Mouse (Mus musculus): ENCODE results near the gene Utp20. TPM values are rescaled to one million over a fixed set of nuclear protein-coding genes. Genes with fewer than 3 reads are reported as not detected.

Gene Utp20
- polyA plus RNA-seq, 1 experiment from 2014 or later: 26.5 TPM

DNA sequence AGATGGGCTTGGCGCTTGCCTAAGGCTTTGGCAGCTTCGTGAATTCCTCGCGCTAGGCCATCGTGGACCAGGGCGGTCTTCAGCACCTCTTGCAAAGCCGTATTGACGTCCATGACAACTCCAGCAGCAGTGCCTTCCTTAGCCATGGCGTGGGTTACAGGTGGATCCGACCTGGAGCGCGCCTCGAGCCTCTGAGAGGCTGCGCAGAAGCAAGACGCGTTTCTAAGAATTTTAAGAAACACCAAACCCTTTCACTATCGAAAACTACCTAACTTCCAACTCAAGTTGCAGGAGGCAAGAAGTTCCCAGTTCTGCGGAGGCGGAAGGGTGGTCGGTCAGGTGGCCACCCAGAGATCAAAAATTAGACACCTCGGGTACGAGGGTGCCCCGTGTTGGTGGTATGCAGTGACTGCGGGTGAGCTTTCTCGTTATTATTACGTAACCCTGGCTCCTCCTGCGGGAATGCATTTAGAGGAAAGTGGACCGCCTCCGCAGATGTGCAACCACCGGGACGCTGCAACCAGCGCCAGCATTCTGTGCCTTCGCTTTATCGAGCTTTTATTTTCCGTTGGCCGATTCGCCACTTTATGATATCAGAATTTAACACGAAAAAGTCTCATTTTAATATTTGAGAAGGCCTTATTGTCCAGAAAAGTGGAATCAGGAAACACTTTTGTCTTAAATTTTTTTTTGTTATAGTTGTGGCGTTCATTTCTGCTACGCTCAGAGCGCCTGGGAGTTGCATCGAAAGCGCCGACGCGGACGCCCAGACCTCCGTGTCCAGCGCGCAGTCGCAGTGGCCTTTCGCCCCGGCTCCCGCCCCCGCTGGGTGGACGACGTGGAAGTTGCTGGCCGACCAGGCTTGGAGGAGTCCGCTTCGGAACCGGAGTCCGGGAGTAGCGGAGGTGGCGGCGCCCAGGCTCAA is 95.8 kb downstream of the Utp20 start, which contains the start of gene Arl1:
Gene Arl1, plus strand, starts transcription at position 288 of the 925 bp plus-strand sequence.
- Histone ChIP-seq H3K27ac (peak within 1 kb of the TSS; percentile 92), H3K4me3 (peak within 1 kb of the TSS; percentile 96), H3K9me3 (no peaks in the 10 kb centered on the region), H3K27me3 (ENCODE audit: poor library complexity, severe bottlenecking) (no peaks in the 10 kb centered on the region), H3K4me1 (peaks cover 17% of the 10 kb centered on the region), H3K36me3 (replicated peaks) (peaks cover 6% of the 10 kb centered on the region; the same call in 1 of the 2 replicates)
- peak; percentile 90 for DNase-seq (ENCODE audit: extremely low spot score, low spot score)
- whole genome bisulfite sequencing: under 1% methylated on average over 65 of the region's 65 CpGs

DNA sequence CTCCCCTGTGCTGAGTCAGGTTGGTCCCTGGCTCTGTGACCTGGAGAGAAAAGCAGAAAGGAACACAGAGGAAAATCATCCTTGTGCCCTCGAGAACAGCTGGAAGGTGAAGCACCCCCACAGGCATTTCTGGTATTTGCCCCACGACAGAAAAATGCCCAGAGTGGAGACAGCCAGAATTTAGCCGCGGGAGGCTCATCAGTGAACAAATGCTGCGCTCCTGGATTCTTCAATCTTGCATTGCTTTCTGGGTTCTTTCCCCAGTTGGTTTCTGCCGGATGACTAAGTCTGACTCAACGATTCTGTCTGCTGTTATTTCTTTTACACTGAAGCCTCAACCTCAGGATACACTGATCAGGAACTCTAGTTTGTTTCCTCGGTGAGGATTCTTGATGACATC is 98.4 kb downstream of the Utp20 start:
- H3K27me3 ChIP-seq (ENCODE audit: poor library complexity, severe bottlenecking): no peaks in the 10 kb centered on the region
- H3K9me3 ChIP-seq: no peaks in the 10 kb centered on the region
- no peak overlapping the region for H3K27ac ChIP-seq
- H3K4me3 ChIP-seq: no peak overlapping the region
- DNase-seq (ENCODE audit: extremely low spot score, low spot score): no peak
- H3K36me3 ChIP-seq (replicated peaks): no peaks in the 10 kb centered on the region
- peaks cover 17% of the 10 kb centered on the region for H3K4me1 ChIP-seq
- WGBS: 79% methylated on average over 8 of the region's 8 CpGs

DNA sequence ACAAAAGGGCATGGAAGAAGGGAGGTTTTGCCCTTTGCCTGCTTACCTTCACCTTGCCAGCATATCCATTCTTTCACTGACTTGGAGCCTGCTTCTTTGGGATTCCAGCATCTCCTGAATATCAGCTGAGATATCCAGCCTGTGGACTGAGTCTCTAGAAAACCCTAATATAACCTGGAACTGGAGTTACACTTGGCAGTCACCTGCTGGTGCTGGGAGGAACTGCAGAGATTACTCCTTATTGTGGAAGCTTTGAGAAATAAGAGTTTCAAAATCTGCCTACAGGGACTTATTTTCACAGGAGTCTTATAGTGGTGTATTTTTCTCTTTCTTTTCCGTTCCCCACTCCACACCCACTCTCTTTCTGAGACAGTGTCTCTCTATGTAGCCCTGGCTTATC is 99.5 kb downstream of the Utp20 start:
- H3K4me3 ChIP-seq: no peak overlapping the region
- no peak for DNase-seq (ENCODE audit: extremely low spot score, low spot score)
- no peaks in the 10 kb centered on the region for H3K27me3 ChIP-seq (ENCODE audit: poor library complexity, severe bottlenecking)
- H3K4me1 ChIP-seq: peaks cover 8% of the 10 kb centered on the region
- no peaks in the 10 kb centered on the region for H3K9me3 ChIP-seq
- 58% methylated on average over 1 of the region's 1 CpGs for WGBS
- H3K36me3 ChIP-seq (replicated peaks): no peaks in the 10 kb centered on the region
- H3K27ac ChIP-seq: no peak overlapping the region

DNA sequence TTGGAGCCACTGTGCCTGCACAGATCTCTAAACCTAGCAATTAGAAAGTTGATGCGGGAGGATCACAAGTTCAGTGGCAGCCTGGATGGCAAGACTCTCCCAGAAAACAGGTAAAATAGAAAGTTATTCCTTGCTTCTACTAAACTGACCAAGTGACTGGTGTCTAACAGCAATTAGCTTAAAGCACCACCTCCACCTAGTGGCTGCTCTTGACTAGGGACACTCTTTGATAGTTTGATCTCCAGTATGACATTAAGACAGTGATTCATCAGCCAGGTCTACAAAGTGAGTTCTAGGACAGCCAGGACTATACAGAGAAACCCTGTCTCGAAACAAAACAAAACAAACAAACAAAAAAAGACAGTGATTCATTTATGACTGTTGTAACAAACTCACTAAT is 101.3 kb downstream of the Utp20 start:
- no peaks in the 10 kb centered on the region for H3K9me3 ChIP-seq
- H3K36me3 ChIP-seq (replicated peaks): no peaks in the 10 kb centered on the region
- WGBS: 66% methylated on average over 2 of the region's 2 CpGs
- H3K4me3 ChIP-seq: no peak overlapping the region
- DNase-seq (ENCODE audit: extremely low spot score, low spot score): no peak
- H3K27ac ChIP-seq: no peak overlapping the region
- H3K27me3 ChIP-seq (ENCODE audit: poor library complexity, severe bottlenecking): no peaks in the 10 kb centered on the region
- peaks cover 3% of the 10 kb centered on the region for H3K4me1 ChIP-seq

DNA sequence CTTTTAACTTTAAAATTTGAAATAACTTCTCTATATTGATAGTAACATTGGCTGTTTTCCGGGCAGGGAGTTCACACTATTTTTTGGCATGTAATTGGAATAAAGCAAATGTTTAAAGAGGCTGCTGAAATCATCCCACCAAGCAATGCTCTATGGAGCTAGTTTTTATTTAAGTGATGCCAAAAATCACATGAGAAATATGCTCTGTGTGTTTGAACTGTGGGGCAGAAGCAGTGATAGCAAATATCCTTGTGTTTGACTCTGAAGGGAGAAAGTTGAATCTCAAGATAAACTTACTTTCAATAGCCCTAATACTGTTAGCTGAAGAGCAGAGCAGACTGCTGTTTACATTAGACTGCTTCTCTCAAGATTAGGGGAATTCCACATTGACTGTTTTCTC is 107.0 kb downstream of the Utp20 start:
- WGBS: 100% methylated on average over 1 of the region's 1 CpGs
- Histone ChIP-seq H3K27ac (no peak overlapping the region), H3K9me3 (no peaks in the 10 kb centered on the region), H3K27me3 (ENCODE audit: poor library complexity, severe bottlenecking) (no peaks in the 10 kb centered on the region), H3K36me3 (replicated peaks) (no peaks in the 10 kb centered on the region), H3K4me1 (peaks cover 8% of the 10 kb centered on the region), H3K4me3 (no peak overlapping the region)
- no peak for DNase-seq (ENCODE audit: extremely low spot score, low spot score)

DNA sequence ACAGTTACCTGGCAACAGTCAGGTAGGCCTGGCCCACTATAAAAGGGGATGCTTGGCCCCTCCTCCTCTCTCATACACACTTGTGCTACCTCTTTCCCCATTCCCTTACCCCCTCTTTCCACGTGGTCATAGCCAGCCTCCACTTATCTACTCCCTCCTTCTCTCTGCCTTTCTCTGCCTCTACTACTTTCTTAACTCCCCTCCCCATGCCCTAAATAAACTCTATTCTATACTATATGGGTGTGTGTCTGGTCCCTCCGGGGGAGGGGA is 108.9 kb downstream of the Utp20 start:
- no peak overlapping the region for H3K27ac ChIP-seq
- H3K27me3 ChIP-seq (ENCODE audit: poor library complexity, severe bottlenecking): no peaks in the 10 kb centered on the region
- no peak overlapping the region for H3K4me3 ChIP-seq
- H3K36me3 ChIP-seq (replicated peaks): no peaks in the 10 kb centered on the region
- DNase-seq (ENCODE audit: extremely low spot score, low spot score): no peak
- H3K9me3 ChIP-seq: no peaks in the 10 kb centered on the region
- 41% methylated on average over 2 of the region's 2 CpGs for WGBS
- H3K4me1 ChIP-seq: peaks cover 8% of the 10 kb centered on the region

DNA sequence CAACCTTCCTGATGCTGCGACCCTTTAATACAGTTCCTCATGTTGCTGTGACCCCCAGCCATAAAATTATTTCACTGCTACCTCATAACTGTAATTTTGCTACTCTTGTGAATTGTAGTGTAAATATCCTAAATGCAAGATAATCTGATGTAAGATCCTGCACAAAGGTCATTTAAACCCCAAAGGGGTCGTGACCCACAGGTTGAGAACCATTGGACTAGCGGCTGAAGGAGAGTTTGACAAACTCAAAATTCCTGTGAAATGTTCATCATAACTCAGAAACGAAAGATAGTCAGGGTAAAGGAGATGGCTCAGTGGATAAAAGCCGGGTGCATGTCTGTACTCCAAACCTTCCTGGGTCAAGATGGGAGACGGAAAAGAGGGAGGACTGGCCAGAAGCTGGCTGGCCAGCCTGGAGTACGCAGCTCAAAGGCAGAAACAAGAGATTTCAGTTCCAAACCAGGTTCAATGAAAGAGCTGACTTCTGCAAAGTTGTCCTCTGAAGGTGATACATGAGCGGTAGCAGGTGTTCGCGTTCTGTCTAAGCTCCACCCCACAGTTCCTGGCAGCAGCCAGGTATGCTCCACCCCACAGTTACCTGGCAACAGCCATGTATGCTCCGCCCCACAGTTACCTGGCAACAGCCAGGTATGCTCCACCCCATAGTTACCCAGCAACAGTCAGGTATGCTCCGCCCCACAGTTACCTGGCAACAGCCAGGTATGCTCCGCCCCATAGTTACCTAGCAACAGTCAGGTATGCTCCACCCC is 109.4 kb downstream of the Utp20 start:
- Histone ChIP-seq H3K9me3 (no peaks in the 10 kb centered on the region), H3K27ac (no peak overlapping the region), H3K27me3 (ENCODE audit: poor library complexity, severe bottlenecking) (no peaks in the 10 kb centered on the region), H3K36me3 (replicated peaks) (no peaks in the 10 kb centered on the region), H3K4me1 (peaks cover 8% of the 10 kb centered on the region), H3K4me3 (no peak overlapping the region)
- no peak for DNase-seq (ENCODE audit: extremely low spot score, low spot score)
- 55% methylated on average over 13 of the region's 13 CpGs for WGBS

DNA sequence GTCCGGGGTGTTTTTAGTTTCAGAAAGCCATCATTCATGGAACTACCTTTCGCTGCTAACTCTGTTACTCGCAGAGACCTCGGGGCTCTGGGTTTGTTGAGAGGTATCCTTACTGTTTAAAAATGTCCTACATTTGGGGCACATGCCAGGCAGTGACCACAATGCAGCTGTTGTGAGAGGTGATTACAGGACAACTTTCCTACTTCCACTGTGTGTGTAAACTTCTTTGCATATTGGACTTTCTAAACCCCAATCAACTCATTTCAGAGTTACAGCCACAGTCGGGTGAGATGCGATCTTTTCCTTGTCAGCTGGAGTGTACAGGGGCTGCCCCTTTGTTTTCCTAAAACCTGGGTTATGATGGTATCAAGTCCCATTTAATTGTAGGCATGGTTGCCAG is 111.0 kb downstream of the Utp20 start:
- no peak overlapping the region for H3K27ac ChIP-seq
- H3K27me3 ChIP-seq (ENCODE audit: poor library complexity, severe bottlenecking): no peaks in the 10 kb centered on the region
- H3K4me3 ChIP-seq: no peak overlapping the region
- no peak for DNase-seq (ENCODE audit: extremely low spot score, low spot score)
- H3K4me1 ChIP-seq: peaks cover 8% of the 10 kb centered on the region
- no peaks in the 10 kb centered on the region for H3K9me3 ChIP-seq
- no peaks in the 10 kb centered on the region for H3K36me3 ChIP-seq (replicated peaks)
- 82% methylated on average over 6 of the region's 6 CpGs for WGBS

DNA sequence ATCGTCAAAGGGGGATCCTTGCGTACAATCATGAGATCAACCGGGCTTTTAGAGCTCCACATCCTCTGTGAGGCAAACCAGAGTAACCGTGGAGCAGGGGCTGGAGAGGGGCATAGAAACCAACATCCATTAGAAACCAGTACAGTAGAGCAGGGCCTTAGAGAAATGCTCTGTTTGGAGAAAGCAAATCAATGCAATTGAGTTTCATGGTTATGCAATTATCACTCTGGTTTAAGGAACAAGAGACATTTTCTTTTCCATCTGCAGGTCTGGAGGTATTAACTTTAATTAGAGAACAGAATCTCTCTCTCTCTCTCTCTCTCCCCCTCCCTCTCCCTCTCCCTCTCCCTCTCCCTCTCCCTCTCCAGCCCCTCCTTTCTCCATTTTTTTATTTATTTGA is 111.9 kb downstream of the Utp20 start:
- H3K4me3 ChIP-seq: no peak overlapping the region
- no peaks in the 10 kb centered on the region for H3K36me3 ChIP-seq (replicated peaks)
- peaks cover 8% of the 10 kb centered on the region for H3K4me1 ChIP-seq
- H3K27ac ChIP-seq: no peak overlapping the region
- no peak for DNase-seq (ENCODE audit: extremely low spot score, low spot score)
- H3K9me3 ChIP-seq: no peaks in the 10 kb centered on the region
- WGBS: 88% methylated on average over 4 of the region's 4 CpGs
- H3K27me3 ChIP-seq (ENCODE audit: poor library complexity, severe bottlenecking): no peaks in the 10 kb centered on the region

DNA sequence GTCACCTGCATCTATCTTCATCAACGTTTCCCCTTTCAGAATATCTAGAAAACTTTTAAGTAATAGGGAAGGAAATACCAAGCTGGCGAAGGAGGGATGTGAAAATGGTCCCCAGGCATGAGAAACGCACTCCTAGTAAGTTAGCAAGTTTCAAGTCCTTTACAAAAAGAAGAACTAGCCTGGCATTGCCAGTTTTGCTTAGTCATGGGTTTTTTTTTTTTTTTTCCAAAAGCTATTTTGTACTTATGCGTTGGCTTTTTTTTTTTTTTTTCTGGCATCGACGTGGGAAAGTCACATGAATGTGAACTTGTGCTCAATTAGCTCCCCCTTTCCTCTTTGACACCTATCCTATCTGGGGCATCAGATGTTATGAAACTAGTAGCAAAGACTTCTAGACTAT is 114.2 kb downstream of the Utp20 start:
- DNase-seq (ENCODE audit: extremely low spot score, low spot score): no peak
- Histone ChIP-seq H3K4me3 (no peak overlapping the region), H3K4me1 (peaks cover 8% of the 10 kb centered on the region), H3K27me3 (ENCODE audit: poor library complexity, severe bottlenecking) (no peaks in the 10 kb centered on the region), H3K9me3 (no peaks in the 10 kb centered on the region), H3K27ac (no peak overlapping the region), H3K36me3 (replicated peaks) (no peaks in the 10 kb centered on the region)
- WGBS: 89% methylated on average over 6 of the region's 6 CpGs

DNA sequence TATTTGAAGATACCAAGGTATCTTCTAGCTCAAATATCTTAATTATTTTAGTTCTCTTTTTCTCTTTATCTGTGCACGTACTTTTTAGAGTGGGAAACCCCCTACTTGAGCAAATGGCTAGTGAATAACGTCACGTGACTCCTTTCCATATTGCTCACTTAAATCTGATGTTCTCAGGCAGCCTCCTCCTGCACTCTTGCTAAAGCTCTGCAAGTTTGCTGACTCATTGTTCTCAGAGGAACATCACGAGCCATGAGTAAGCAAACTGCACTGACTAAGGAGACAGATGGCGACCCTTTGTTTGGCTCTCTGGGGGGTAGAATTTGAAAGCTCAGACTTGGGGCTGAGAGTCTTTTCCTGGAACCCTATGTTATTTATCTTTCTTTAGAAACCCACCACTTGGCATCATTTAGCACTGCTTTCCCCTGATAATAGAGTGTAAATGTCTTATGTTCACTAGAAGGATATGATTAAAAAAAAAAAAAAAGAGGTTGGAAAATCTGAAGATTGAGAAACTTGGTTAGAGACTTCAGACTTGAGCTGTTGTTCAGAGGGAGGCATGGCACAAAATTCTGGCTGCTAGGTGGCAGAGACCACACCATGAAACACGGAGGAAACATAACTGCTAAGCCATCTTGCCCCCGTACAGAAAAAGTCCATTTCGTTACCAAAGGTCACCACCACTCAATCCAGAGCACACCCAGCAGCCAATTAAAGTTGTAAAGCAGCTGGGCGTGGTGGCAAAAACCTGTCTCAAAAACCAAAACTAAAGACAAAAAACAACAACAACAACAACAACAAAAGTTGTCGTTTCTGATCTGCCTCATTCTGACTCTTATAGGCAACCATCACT is 117.7 kb downstream of the Utp20 start:
- Histone ChIP-seq H3K36me3 (replicated peaks) (no peaks in the 10 kb centered on the region), H3K9me3 (peaks cover 4% of the 10 kb centered on the region; the same call in 1 of the 2 replicates), H3K4me3 (no peak overlapping the region), H3K27ac (no peak overlapping the region), H3K4me1 (no peaks in the 10 kb centered on the region), H3K27me3 (ENCODE audit: poor library complexity, severe bottlenecking) (no peaks in the 10 kb centered on the region)
- no peak for DNase-seq (ENCODE audit: extremely low spot score, low spot score)
- WGBS: 66% methylated on average over 10 of the region's 10 CpGs

DNA sequence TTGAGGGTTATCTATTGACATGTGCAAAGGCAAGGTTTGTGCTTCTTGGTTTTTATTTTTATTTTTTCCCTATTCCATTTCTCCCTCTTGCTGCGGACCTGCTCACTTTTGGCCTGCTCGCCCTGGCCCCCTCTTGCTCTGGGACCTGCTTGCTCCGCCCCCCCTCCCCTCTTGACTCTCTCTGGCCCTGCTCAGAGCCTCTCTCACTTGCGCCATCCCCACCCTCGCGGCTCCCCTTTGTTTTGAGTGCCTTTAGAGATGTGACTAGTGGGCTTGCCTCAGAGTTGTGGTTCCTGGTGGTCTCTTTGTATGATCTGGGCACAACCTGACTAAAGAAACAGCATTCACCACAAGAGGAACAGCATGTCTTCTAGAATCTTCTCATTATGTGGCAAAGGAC is 125.7 kb downstream of the Utp20 start:
- Histone ChIP-seq H3K4me3 (no peak overlapping the region), H3K4me1 (no peaks in the 10 kb centered on the region), H3K27me3 (ENCODE audit: poor library complexity, severe bottlenecking) (no peaks in the 10 kb centered on the region), H3K9me3 (peaks cover 7% of the 10 kb centered on the region; the same call in 1 of the 2 replicates), H3K27ac (no peak overlapping the region), H3K36me3 (replicated peaks) (no peaks in the 10 kb centered on the region)
- no peak for DNase-seq (ENCODE audit: extremely low spot score, low spot score)
- WGBS: 73% methylated on average over 6 of the region's 6 CpGs
